Mouse (Mus musculus) heart, adult 2 months (tissue): Measurements from ENCODE around the gene Sigirr.

Experiments
- CTCF ChIP-seq: fragments of 200-600 bp; IDR thresholded peaks from 2 replicates; pipeline ENCODE4 v1.8.1; 2022; ENCODE audit warnings: antibody characterized with exemption, mild to moderate bottlenecking, moderate library complexity
- EP300 ChIP-seq: fragments of 200-500 bp; IDR thresholded peaks from 2 replicates; pipeline ENCODE4 v1.6.1; 2011; ENCODE audit warnings: low read depth, low read length, control low read depth; ENCODE audit not compliant: insufficient read depth
- POLR2A ChIP-seq: fragments of 200-500 bp; IDR thresholded peaks from 2 replicates; pipeline ENCODE4 v1.6.1; 2011; ENCODE audit warnings: mild to moderate bottlenecking, low read depth, low read length, control low read depth; ENCODE audit not compliant: insufficient read depth

GRCm38 (mm10) chr7:141146043-141146595 lies 45.7 kb upstream of the Sigirr start:
- no peak for TF ChIP-seq CTCF
- no peak for TF ChIP-seq POLR2A
- TF ChIP-seq EP300: no peak
